Mouse (Mus musculus): ENCODE data around the gene Nr2e1.

The Nr2e1 gene

GRCm38 (mm10) chr10:42583157-42583872 lies at the start of gene Nr2e1, which contains the start of gene Ostm1:
Gene Nr2e1 (minus strand): TSS chr10:42583632.
Gene Ostm1 (plus strand): TSS chr10:42583822.
- peak; percentile 74 for DNase-seq (ENCODE audit: low read depth, low spot score)

- no peak for DNase-seq (ENCODE audit: low read depth, low spot score)
Measured at GRCm38 (mm10) chr10:42632453-42633360, 49.3 kb upstream of the Nr2e1 start.

GRCm38 (mm10) chr10:42631754-42632452 lies 48.5 kb upstream of the Nr2e1 start:
- no peak for DNase-seq (ENCODE audit: low read depth, low spot score)

GRCm38 (mm10) chr10:42630596-42631355 lies 47.3 kb upstream of the Nr2e1 start:
- no peak for DNase-seq (ENCODE audit: low read depth, low spot score)

GRCm38 (mm10) chr10:42625907-42626306 lies 42.5 kb upstream of the Nr2e1 start:
- DNase-seq (ENCODE audit: low read depth, low spot score): no peak

GRCm38 (mm10) chr10:42618291-42618690 lies 34.9 kb upstream of the Nr2e1 start:
- DNase-seq (ENCODE audit: low read depth, low spot score): no peak

- no peak for DNase-seq (ENCODE audit: low read depth, low spot score)
Measured at GRCm38 (mm10) chr10:42614766-42615165, 31.3 kb upstream of the Nr2e1 start.

DNA sequence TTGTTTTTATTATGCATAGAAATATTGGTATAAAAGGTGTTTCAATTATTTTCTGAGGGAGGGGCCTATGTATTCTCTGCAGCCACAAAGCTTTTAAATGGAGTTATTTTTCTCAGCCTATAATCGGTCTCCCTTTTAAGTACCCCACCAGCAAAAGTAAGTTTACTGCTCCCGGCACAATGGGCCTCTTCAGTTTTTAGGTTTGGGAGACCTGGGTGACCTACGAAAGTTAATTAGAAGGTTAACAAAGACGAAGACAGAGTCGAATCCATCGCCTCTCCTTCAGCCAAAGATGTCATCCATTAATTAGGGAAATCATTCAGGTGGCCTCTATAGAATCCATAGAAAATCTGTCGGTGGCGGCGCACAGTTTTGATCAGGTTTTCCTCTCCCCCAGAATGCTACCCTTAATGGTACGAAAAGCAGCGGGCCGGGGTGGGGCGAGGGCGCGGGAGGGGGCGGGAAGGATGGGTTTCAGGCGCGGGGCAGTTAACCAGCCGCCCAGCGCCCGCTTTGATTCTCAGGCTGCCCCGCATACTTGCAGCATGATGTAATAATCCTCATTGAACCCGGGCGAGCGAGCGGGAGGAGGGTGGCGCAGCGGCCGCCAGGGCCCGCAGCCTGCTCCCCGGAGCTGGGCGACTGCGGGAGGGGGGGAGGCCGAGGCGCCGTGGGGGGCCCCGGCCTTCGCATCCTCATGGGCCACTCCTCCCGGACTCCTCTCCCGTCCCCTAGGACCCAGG lies 30.4 kb upstream of the Nr2e1 start:
- no peak for DNase-seq (ENCODE audit: low read depth, low spot score)

DNA sequence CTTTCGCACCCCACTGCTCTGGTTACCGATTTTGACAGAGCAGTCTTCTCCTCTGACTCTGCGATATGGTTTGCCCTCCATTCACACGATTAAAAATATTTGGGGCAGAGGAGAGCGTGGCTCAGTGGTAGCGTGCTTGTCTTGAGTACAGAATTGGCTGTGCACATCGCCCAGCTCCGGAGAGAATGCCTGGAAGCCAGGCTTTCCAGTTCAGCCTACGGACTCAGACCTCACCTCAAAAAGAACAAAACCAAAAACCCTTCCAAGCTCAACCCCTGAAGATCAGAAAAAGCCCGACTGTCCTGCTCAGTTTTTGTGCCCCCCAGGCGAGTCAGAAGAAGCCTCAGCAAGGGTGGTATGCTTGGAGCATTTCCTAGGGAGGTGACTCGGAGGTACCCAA lies 29.6 kb upstream of the Nr2e1 start:
- DNase-seq (ENCODE audit: low read depth, low spot score): no peak

GRCm38 (mm10) chr10:42606757-42607156 lies 23.3 kb upstream of the Nr2e1 start:
- no peak for DNase-seq (ENCODE audit: low read depth, low spot score)

DNA sequence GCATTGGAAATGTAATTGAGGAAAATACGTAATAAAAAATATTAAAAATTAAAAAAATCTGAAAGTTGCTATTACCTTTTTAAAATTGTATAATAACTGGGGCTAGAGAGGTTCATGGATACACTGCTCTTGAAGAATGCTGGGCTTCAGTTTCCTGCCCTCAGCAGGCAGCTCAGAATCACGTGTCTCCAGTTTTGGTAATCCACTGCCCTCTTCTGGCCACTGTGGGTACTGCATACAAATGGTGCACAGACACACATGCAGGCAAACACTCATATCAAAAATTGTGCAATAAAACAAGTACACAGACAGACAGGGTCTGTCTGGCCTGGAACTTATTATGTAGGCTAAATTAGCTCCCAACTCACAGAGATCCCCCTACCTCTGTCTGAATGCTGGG lies 21.4 kb upstream of the Nr2e1 start:
- no peak for DNase-seq (ENCODE audit: low read depth, low spot score)

GRCm38 (mm10) chr10:42601556-42601955 lies 18.1 kb upstream of the Nr2e1 start:
- DNase-seq (ENCODE audit: low read depth, low spot score): no peak

GRCm38 (mm10) chr10:42598615-42599014 lies 15.2 kb upstream of the Nr2e1 start:
- no peak for DNase-seq (ENCODE audit: low read depth, low spot score)

DNA sequence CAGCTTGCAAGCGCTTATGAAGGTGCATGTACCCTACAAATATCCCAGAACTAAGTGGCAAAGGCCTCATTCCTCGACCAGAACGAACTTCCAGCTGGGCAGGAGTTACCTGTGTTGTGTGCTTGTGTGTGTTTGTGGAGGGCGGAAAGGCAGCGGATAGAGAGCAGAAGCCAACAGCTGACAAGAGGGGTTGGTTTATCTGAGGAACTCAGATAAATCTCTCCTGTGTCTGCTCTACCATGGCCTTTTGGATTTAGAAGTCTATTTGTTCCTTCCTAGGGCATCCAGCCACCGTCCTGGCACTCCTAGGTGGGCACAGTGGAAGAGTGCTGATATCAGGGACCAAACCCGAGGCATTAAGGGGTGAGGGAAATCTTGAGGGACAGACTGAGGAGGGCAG lies 9.8 kb upstream of the Nr2e1 start:
- DNase-seq (ENCODE audit: low read depth, low spot score): no peak

DNA sequence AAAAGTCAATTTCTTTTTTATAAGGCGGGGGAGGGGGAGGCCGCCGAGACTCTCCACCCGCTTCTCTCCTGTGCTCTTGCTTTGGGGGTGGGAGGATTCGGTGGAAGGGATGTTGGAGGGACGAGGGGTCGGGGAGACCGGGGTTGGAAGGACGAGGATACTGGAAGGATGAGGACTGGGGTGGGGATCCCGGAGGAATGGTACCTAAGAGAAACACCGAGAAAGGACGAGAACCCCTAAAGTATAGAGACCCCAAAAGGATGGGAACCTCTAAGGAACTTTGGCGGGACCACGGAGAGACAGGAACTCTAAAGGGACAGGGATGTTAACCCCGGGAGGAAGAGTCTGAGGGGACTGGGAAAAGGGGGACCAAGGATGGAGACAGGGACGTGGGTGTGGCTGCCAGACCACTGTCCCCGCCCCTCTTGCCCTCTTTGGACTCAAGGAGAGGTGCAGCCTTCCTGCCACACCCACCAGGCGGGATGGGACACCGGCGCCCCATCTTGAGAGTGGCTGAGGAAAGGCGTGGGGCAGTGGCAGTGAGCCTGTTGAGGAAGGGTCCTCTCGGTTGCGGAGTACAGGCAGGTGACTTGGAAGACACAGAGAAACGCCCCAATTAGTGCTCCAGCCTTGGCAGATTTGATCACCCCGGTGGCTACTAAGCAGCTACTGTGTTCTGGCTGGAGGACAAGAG lies 8.7 kb upstream of the Nr2e1 start:
- DNase-seq (ENCODE audit: low read depth, low spot score): no peak

DNA sequence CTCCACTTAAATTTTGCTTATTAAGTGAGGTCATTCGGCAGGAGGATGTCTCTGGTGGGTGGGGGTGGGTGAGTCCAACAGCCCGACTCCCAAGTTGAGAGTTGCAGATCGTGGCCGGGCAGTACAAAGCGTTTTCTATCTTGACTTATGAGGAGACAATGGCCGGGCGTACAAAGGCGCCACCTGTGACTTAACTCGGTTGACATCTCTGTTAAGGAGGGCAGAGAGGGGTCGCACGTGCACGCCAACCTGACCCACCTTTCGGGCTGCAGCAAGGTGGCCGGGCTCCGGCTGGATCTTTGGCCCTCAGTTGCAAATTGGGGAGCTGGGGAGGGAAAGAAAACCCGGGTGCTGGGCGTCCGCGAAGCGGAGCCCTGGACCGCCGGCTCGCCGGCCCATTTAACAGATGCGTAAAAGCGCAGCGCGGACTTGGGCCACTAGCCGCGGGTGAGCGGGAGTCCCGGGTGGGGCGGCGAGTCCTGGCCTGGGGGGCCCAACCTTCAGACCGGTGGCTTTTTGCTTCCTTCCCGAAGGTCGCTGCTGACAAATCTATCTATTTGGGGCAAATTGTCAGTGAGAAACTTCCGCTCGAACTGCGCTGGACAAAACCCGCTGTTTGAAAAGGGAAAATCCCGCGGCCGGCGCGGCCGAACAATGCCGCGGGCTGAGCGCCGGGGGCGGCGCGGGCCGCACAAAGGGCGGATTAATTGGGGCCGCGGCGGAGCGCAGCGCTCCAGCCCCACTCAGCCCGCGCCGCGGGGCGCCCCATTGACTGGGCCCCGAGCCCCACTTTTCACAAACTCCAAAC lies 8.0 kb upstream of the Nr2e1 start:
- DNase-seq (ENCODE audit: low read depth, low spot score): no peak

- no peak for DNase-seq (ENCODE audit: low read depth, low spot score)
Measured at GRCm38 (mm10) chr10:42590261-42591184, 7.1 kb upstream of the Nr2e1 start.

DNA sequence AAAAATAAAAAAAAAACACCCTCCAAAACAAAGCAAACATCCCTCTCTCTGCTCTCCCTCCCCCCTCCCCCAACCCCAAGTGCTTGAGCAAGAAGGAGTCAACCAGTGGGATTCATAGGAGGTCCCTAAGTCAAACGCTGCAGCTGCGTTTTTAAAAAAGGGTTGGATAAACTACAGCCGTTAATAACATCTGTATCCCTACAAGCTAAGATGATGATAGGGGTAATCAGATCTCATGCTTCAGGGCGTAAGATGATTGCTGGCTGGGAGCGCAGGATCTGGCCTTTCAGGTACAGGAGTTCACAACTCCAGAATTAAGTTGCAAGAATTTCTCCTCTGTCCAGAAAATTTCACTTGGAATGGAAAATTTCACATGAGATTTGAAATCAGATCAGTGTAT lies 6.1 kb upstream of the Nr2e1 start:
- no peak for DNase-seq (ENCODE audit: low read depth, low spot score)
